Mouse (Mus musculus): Measurements from ENCODE around the gene Gjc2.

DNA sequence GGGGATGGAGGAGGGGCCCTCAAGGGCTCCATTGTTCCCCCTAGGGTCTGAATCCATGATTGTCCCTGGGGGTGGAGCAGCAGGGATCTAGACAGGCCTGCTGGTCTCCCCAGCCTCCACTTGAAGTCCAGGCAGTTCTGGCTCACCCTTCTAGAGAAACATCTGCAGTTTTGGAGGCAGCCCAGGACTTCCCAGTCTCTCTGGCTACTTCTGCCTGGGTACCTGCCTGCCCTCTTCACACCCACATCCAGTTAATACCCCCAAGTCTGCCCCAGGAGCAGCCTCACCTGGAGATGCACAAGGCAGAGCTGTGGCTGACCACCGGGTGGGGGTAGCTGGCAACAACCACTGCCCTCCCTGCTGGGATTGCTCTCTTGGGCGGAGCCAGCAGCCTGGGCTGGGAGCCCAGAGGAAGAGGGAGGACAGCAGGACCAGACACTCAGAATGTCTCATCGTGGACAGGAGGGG is at the start of gene Gjc2:
- TF ChIP-seq POLR2A (IDR thresholded peaks at IDR 0.05; ENCODE audit: low read depth, low read length) (no peak), CTCF (conservative IDR thresholded peaks at IDR 0.05; ENCODE audit: insufficient read depth, insufficient read length, low read depth, low read length) (no peak)

All from kidney, adult 2 months (tissue).